Mouse (Mus musculus) lung, adult 2 months (tissue): ENCODE data around the gene Ptpn14. TPM values are rescaled to one million over a fixed set of nuclear protein-coding genes. Genes with fewer than 3 reads are reported as not detected.

Source experiments
- DNase-seq: peaks from one replicate; pipeline ENCODE4 v3.0.0; 2022
- H3K4me1 ChIP-seq: fragments of 200-500 bp; 2 replicates; pipeline ENCODE4 v1.6.1; 2011; ENCODE audit warnings: low read length; ENCODE audit not compliant: control insufficient read depth, insufficient read depth
- H3K4me3 ChIP-seq: fragments of 200-500 bp; replicated peaks from 2 replicates; pipeline ENCODE3; 2011; ENCODE audit warnings: low read depth, mild to moderate bottlenecking, control low read depth, low read length; ENCODE audit errors: extremely low read depth
- CTCF ChIP-seq: fragments of 200-500 bp; IDR thresholded peaks from 2 replicates; pipeline ENCODE4 v1.5.1; 2011; ENCODE audit warnings: mild to moderate bottlenecking, low read length, control low read depth; ENCODE audit not compliant: insufficient read depth
- POLR2A ChIP-seq: fragments of 200-500 bp; IDR thresholded peaks from 2 replicates; pipeline ENCODE4 v1.6.1; 2011; ENCODE audit warnings: low read depth, mild to moderate bottlenecking, control low read depth, low read length, borderline replicate concordance; ENCODE audit errors: extremely low read depth
- WGBS: fragments of 180-500 bp; shearing (Covaris S2); methylation state at CpG from one replicate; pipeline ENCODE4 v1.1.7; 2018; 5-methylcytosine and 5-hydroxymethylcytosine counted together
- polyA plus RNA-seq: library from polyadenylated mRNA; depleted of rRNA; stranded (reverse); fragments of >200 nt; gene quantifications from 2 replicates; pipeline ENCODE4 v1.2.3, GENCODE M21; 2012

Gene Ptpn14
- polyA plus RNA-seq, 1 experiment, result 19.7 TPM

DNA sequence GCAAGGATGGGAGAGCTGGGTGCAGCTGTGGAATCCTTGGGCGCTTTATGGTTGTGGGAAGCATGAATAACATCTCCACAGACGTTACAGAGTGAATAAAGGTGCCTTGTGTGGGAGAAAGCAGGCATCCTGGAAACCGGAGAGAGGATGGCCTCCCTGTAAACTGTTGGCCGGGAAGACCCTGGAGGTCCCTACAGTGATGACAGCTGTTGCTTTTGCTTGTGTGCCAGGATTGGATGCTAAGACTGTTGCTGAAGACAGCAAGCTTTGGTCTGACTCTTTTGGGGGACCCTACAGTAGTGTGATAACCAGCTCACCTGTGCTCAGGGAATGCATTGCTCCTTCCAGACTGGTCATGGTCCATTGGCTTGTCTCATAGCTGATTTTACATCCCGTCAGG lies 15.1 kb downstream of the Ptpn14 start:
- Histone ChIP-seq H3K4me1 (no peaks in the 10 kb centered on the region; the same call in none of the 2 replicates), H3K4me3 (no peak overlapping the region)
- TF ChIP-seq CTCF, result no peak
- no peak for TF ChIP-seq POLR2A
- 87% methylated on average over 5 of the region's 5 CpGs for WGBS
- DNase-seq, result no peak

DNA sequence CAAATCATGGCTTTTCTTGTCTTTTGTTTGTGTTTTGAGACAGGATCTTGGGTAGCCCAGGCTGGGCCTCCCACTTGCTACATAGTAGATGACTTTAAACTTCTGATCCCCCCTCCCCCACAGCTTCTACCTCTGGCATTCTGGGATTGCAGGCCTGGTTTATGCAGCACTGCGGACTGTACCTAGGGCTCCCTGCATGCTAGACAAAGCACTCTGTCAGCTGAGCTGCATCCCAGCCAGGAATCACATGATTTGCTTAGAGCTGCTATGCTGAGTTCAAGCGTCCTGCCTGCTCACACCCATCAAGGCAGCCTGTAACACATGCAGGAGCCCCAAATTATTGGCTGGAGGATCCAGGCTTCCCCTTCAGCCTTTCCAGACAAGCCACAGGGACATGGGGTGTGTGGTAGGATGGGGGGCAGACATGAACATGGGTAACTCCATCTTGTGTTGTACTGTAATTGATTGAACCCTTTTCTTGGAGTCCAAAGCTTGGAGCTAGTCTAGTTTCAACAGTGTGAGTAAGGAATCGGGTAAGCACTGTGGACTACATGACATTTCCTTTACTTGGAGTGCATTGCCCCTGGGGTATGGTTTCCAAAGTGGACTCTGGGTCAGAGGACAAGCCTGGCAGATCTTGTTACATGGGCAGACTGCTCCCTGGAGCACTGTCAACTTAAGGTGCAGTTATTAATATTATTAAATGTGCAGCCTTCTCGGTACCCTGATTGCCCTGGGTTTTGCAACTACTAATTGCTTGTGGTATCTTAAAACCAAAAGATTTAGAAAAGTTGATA lies 17.0 kb downstream of the Ptpn14 start:
- TF ChIP-seq POLR2A (no peak), CTCF (no peak)
- WGBS, result 68% methylated on average over 4 of the region's 4 CpGs
- Histone ChIP-seq H3K4me3 (no peak overlapping the region), H3K4me1 (no peaks in the 10 kb centered on the region; the same call in none of the 2 replicates)
- DNase-seq, result no peak

GRCm38 (mm10) chr1:189746520-189746919 lies 18.5 kb downstream of the Ptpn14 start:
- WGBS, result 66% methylated on average over 4 of the region's 4 CpGs
- no peaks in the 10 kb centered on the region; the same call in 1 of the 2 replicates for H3K4me1 ChIP-seq
- H3K4me3 ChIP-seq, result no peak overlapping the region
- DNase-seq, result no peak
- TF ChIP-seq POLR2A (no peak), CTCF (no peak)

DNA sequence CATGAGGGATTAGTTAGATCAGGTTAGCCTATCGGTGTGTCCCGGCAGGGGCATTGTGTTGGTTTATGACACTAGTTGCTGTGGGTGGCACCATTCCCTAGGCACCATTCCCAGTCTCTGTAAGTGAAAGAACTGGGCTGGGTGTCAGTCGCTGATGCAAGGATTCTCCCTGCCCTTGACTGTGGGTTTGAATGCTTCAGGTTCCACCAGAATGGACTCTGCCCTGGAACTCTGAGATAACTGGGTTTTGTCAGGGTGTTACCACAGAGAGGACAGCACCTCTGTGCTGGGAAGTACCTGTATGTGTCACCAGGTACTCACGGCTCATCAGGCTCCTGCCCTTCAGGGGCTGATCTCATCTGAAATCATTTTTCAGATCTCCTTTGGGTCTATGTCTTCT lies 21.7 kb downstream of the Ptpn14 start:
- WGBS, result 92% methylated on average over 4 of the region's 4 CpGs
- Histone ChIP-seq H3K4me3 (no peak overlapping the region), H3K4me1 (no peaks in the 10 kb centered on the region; the same call in 1 of the 2 replicates)
- TF ChIP-seq POLR2A (no peak), CTCF (no peak)
- DNase-seq, result no peak

- H3K4me3 ChIP-seq, result no peak overlapping the region
- WGBS, result 60% methylated on average over 5 of the region's 5 CpGs
- no peaks in the 10 kb centered on the region; the same call in 1 of the 2 replicates for H3K4me1 ChIP-seq
- DNase-seq, result no peak
- TF ChIP-seq POLR2A (no peak), CTCF (no peak)
These were observed 22.2 kb downstream of the Ptpn14 start for GRCm38 (mm10) chr1:189750233-189750632.

DNA sequence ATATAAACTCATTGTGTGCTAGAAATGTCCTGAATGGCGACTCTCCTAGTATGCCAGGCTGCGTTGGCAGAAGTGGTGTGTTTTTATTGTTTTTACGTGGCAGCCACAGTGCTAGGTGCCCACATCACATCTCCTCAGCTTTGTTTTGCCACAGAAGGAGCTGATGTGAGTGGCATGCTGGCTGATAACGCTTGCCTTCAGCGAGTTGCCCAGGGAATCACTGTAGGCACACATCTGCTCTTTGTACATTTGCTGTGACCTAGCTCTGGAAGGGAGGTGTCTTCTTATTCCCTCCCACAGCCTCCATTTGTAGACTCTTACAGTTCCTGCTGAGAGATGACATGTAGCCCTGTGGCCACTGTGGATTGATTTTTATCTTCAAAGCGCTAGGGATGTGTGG lies 24.2 kb downstream of the Ptpn14 start:
- 82% methylated on average over 6 of the region's 6 CpGs for WGBS
- Histone ChIP-seq H3K4me3 (no peak overlapping the region), H3K4me1 (peaks cover 12% of the 10 kb centered on the region)
- DNase-seq, result no peak
- TF ChIP-seq CTCF, result no peak
- TF ChIP-seq POLR2A, result no peak

DNA sequence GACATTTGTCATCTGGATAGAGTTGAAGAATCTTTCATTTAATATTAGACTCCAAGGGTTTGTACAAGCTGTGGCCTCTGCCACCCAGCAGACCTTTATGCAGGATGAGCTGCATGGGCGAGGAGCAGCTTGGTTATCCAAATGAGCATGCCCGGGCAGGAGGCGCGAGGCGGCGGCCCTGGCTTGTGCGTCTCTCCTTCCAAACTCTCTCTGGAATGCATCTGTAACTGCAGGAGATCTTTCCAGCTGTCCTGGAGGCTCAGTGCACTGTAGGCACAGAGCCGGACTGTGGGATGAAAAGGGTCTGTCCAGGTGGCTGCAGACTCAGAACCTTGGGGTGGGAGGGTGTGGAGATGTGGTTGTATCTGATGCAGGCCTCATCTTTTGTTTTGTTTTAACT lies 27.0 kb downstream of the Ptpn14 start:
- DNase-seq, result no peak
- H3K4me1 ChIP-seq, result peaks cover 12% of the 10 kb centered on the region
- H3K4me3 ChIP-seq, result no peak overlapping the region
- WGBS, result 85% methylated on average over 8 of the region's 8 CpGs
- TF ChIP-seq CTCF (no peak), POLR2A (no peak)

GRCm38 (mm10) chr1:189756306-189757053 lies 28.4 kb downstream of the Ptpn14 start:
- Histone ChIP-seq H3K4me1 (peaks cover 12% of the 10 kb centered on the region), H3K4me3 (no peak overlapping the region)
- TF ChIP-seq CTCF (no peak), POLR2A (no peak)
- no peak for DNase-seq
- 25% methylated on average over 19 of the region's 19 CpGs for WGBS

DNA sequence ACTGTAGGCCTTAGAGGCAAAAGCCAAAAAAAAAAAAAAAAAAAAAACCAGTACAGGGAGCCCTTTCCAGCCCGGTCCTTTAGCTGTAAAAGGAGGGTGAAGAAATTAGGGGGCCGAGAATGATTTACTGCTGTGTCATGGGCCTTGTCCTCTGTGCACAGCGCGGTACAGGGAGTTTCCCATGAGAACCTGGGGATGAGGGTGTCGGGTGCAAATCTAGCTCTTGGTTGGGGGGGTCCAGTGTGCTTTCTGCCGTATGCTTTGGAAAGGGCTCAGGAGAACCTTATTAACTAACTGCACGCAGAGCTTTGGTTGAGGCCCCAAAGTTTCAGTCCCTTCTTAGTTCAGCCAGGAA lies 29.0 kb downstream of the Ptpn14 start:
- Histone ChIP-seq H3K4me3 (no peak overlapping the region), H3K4me1 (peaks cover 12% of the 10 kb centered on the region)
- no peak for DNase-seq
- TF ChIP-seq POLR2A (no peak), CTCF (no peak)
- 61% methylated on average over 7 of the region's 7 CpGs for WGBS

DNA sequence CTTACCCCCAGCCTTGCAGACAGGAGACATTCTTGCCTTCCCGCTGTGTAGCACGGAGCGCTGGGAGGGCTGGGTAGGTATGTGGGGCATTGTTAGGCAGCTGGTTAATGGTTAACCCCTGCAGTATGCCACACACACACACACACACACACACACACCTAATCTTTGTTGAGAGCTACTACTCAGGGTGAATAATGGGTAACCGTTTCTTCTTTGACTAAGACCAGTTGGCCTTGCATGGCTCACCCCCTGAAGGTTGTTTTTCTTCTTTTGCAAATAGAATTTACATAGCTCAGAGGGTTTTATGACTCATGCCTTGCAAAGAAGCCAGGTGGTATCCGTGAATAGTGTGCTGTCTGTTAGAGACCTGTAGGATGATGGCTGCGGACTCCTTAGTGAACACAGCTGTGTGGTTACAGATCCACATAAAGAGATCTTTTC lies 33.5 kb downstream of the Ptpn14 start:
- no peak for TF ChIP-seq CTCF
- TF ChIP-seq POLR2A, result no peak
- no peak for DNase-seq
- 54% methylated on average over 6 of the region's 6 CpGs for WGBS
- peaks cover 7% of the 10 kb centered on the region for H3K4me1 ChIP-seq
- H3K4me3 ChIP-seq, result no peak overlapping the region

- Histone ChIP-seq H3K4me3 (no peak overlapping the region), H3K4me1 (peaks cover 10% of the 10 kb centered on the region)
- TF ChIP-seq POLR2A (no peak), CTCF (no peak)
- no peak for DNase-seq
- WGBS, result 26% methylated on average over 5 of the region's 5 CpGs
These were observed 36.2 kb downstream of the Ptpn14 start for GRCm38 (mm10) chr1:189764258-189764657.
